Mouse (Mus musculus): ENCODE data around the gene Mfng. TPM values are rescaled to one million over a fixed set of nuclear protein-coding genes. Genes with fewer than 3 reads are reported as not detected.

The Mfng gene
- polyA plus RNA-seq, 1 experiment from 2014 or later = 7.3 TPM

DNA sequence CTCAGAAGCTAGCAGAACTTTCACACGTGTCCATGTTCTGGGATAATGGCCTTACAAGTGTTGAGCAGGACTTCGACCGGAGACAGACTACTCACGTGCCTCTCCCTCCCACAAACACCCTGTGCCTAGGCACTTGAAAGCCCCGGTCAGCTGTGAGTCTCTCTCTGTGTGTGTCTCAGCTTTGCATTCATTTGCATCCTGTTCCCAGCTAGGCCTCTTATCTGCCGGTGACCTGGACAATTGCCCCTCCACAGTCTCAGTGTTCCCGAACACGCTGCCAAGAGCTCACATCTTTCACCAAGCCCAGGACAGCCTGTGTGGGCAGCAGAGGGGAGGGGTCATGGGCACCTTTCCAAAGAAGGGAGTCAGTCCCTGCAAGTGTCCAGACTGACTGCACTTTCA lies 30.2 kb upstream of the Mfng start:
- H3K4me1 ChIP-seq (replicated peaks) = peaks cover 35% of the 10 kb centered on the region
- peak overlapping the region; percentile 58 for H3K27ac ChIP-seq (ENCODE audit: poor library complexity, severe bottlenecking)
- peak overlapping the region; percentile 81 for H3K4me2 ChIP-seq
- ATAC-seq (ENCODE audit: insufficient number of reproducible peaks, low FRiP score) = peak; percentile 34; the same call in 1 of the 2 replicates
- no peaks in the 10 kb centered on the region for H3K9me3 ChIP-seq (replicated peaks)
- H3K27me3 ChIP-seq (replicated peaks) = peaks cover 38% of the 10 kb centered on the region
- peak overlapping the region; percentile 55; the same call in 1 of the 2 replicates for H3K4me3 ChIP-seq
- no peak overlapping the region for H3K9ac ChIP-seq
- H3K36me3 ChIP-seq = no peaks in the 10 kb centered on the region
- 2% methylated on average over 8 of the region's 8 CpGs for WGBS

DNA sequence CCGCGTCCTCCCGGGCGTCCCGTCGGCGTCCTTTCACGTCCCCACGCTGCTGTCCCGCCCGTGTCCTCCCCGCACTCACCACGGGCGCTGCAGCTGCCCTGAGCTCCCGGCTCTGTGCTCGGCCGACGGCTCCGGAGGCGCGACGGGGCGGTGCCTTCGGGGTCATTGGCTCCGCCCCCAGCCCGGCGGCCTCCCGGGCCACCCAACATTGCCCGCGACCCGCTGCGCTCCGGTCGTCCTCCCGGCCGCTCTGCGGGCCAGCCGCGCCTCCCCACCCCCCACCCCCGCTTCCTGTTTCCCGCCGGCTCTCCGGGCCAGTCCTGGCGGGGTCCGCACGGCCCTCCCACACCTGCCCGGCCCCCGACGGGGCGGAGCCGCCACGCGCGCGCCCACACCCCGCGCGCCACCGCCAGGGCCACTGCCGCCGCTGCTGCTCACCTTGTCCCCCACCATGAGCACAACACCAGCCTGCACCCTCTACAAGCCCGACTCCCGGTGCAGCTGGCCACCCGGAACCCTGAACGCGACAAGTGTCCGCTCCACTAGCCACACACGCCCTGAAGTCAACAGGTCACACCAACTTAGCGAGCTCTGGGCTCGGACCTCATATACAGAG lies 29.6 kb upstream of the Mfng start, which contains the start of gene Card10:
Gene Card10 (minus strand): TSS at position 267 of the 616 bp plus-strand sequence.
- H3K27me3 ChIP-seq (replicated peaks) = peaks cover 38% of the 10 kb centered on the region
- peak; percentile 61 for ATAC-seq (ENCODE audit: insufficient number of reproducible peaks, low FRiP score)
- H3K9me3 ChIP-seq (replicated peaks) = no peaks in the 10 kb centered on the region
- H3K27ac ChIP-seq (ENCODE audit: poor library complexity, severe bottlenecking) = peak within 1 kb of the TSS; percentile 58
- peak within 1 kb of the TSS; percentile 81 for H3K4me2 ChIP-seq
- peaks cover 35% of the 10 kb centered on the region for H3K4me1 ChIP-seq (replicated peaks)
- peak within 1 kb of the TSS; percentile 55 for H3K4me3 ChIP-seq
- WGBS = under 1% methylated on average over 59 of the region's 70 CpGs
- no peaks in the 10 kb centered on the region for H3K36me3 ChIP-seq
- H3K9ac ChIP-seq = peak within 1 kb of the TSS; percentile 67

- Histone ChIP-seq H3K4me3 (peak overlapping the region; percentile 55), H3K4me2 (peak overlapping the region; percentile 81), H3K9ac (peak overlapping the region; percentile 67), H3K36me3 (no peaks in the 10 kb centered on the region), H3K27ac (ENCODE audit: poor library complexity, severe bottlenecking) (peak overlapping the region; percentile 58), H3K27me3 (replicated peaks) (peaks cover 39% of the 10 kb centered on the region), H3K9me3 (replicated peaks) (no peaks in the 10 kb centered on the region), H3K4me1 (replicated peaks) (peaks cover 35% of the 10 kb centered on the region)
- peak; percentile 17 for ATAC-seq (ENCODE audit: insufficient number of reproducible peaks, low FRiP score)
- WGBS = 5% methylated on average over 63 of the region's 67 CpGs
Observed at GRCm38 (mm10) chr15:78801971-78802741, 28.9 kb upstream of the Mfng start.

- no peak for ATAC-seq (ENCODE audit: insufficient number of reproducible peaks, low FRiP score)
- Histone ChIP-seq H3K4me2 (peak overlapping the region; percentile 81), H3K9ac (peak overlapping the region; percentile 67), H3K4me3 (peak overlapping the region; percentile 55), H3K9me3 (replicated peaks) (no peaks in the 10 kb centered on the region), H3K4me1 (replicated peaks) (peaks cover 33% of the 10 kb centered on the region), H3K27ac (ENCODE audit: poor library complexity, severe bottlenecking) (no peak overlapping the region), H3K27me3 (replicated peaks) (peaks cover 41% of the 10 kb centered on the region), H3K36me3 (no peaks in the 10 kb centered on the region)
- WGBS = 77% methylated on average over 9 of the region's 9 CpGs
Observed at GRCm38 (mm10) chr15:78801571-78801970, 28.3 kb upstream of the Mfng start.

DNA sequence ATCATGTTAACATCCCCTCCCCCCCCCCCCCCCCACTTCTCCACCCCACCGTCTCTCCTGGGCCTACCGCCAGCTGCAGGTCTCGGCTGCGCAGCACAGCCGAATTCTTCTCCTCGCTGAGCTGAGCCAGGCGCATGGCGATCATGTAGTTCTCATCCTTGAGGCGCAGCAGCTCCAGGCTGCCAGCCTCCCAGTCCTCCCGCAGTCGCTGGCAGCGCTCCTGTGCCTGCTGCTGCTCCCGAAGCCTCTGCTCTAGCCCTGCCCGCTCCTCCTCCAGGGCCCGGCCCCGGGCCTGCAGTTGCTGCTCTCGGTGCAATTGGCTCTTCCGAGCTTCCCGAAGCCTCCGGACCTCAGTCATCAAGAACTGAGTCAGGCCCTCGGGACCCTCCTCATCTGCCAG lies 25.8 kb upstream of the Mfng start:
- Histone ChIP-seq H3K4me2 (no peak overlapping the region), H3K36me3 (no peaks in the 10 kb centered on the region), H3K9me3 (replicated peaks) (no peaks in the 10 kb centered on the region), H3K27ac (ENCODE audit: poor library complexity, severe bottlenecking) (no peak overlapping the region), H3K4me3 (no peak overlapping the region), H3K27me3 (replicated peaks) (peaks cover 30% of the 10 kb centered on the region), H3K4me1 (replicated peaks) (peaks cover 38% of the 10 kb centered on the region), H3K9ac (no peak overlapping the region)
- ATAC-seq (ENCODE audit: insufficient number of reproducible peaks, low FRiP score) = no peak
- 63% methylated on average over 21 of the region's 21 CpGs for WGBS

GRCm38 (mm10) chr15:78797060-78797329 lies 23.7 kb upstream of the Mfng start:
- no peak overlapping the region for H3K27ac ChIP-seq (ENCODE audit: poor library complexity, severe bottlenecking)
- 86% methylated on average over 8 of the region's 8 CpGs for WGBS
- no peaks in the 10 kb centered on the region for H3K9me3 ChIP-seq (replicated peaks)
- H3K27me3 ChIP-seq (replicated peaks) = peaks cover 33% of the 10 kb centered on the region
- H3K4me2 ChIP-seq = no peak overlapping the region
- peaks cover 3% of the 10 kb centered on the region; the same call in 1 of the 2 replicates for H3K36me3 ChIP-seq
- H3K4me1 ChIP-seq (replicated peaks) = peaks cover 26% of the 10 kb centered on the region
- ATAC-seq (ENCODE audit: insufficient number of reproducible peaks, low FRiP score) = no peak
- no peak overlapping the region for H3K9ac ChIP-seq
- H3K4me3 ChIP-seq = no peak overlapping the region

GRCm38 (mm10) chr15:78796196-78797059 lies 23.2 kb upstream of the Mfng start:
- Histone ChIP-seq H3K4me2 (no peak overlapping the region), H3K4me3 (no peak overlapping the region), H3K27ac (ENCODE audit: poor library complexity, severe bottlenecking) (no peak overlapping the region), H3K27me3 (replicated peaks) (peaks cover 27% of the 10 kb centered on the region), H3K4me1 (replicated peaks) (peaks cover 20% of the 10 kb centered on the region), H3K9ac (0 out of 2 replicates have a peak overlapping the region, but pooled peaks have one; percentile 44), H3K36me3 (peaks cover 5% of the 10 kb centered on the region; the same call in 1 of the 2 replicates), H3K9me3 (replicated peaks) (no peaks in the 10 kb centered on the region)
- ATAC-seq (ENCODE audit: insufficient number of reproducible peaks, low FRiP score) = peak; percentile 13; the same call in 1 of the 2 replicates
- 43% methylated on average over 25 of the region's 25 CpGs for WGBS

- Histone ChIP-seq H3K9me3 (replicated peaks) (no peaks in the 10 kb centered on the region), H3K4me1 (replicated peaks) (peaks cover 43% of the 10 kb centered on the region), H3K36me3 (peaks cover 5% of the 10 kb centered on the region; the same call in 1 of the 2 replicates), H3K4me2 (no peak overlapping the region), H3K9ac (no peak overlapping the region; the same call in 1 of the 2 replicates), H3K27ac (ENCODE audit: poor library complexity, severe bottlenecking) (peak overlapping the region; percentile 18; the same call in 1 of the 2 replicates), H3K27me3 (replicated peaks) (0 out of 2 replicates have a peak, but pooled peaks cover 6% of the 10 kb centered on the region), H3K4me3 (no peak overlapping the region)
- 84% methylated on average over 12 of the region's 12 CpGs for WGBS
- no peak for ATAC-seq (ENCODE audit: insufficient number of reproducible peaks, low FRiP score)
Observed at GRCm38 (mm10) chr15:78790990-78791389, 17.7 kb upstream of the Mfng start.

GRCm38 (mm10) chr15:78790451-78790850 lies 17.2 kb upstream of the Mfng start:
- Histone ChIP-seq H3K4me1 (replicated peaks) (peaks cover 42% of the 10 kb centered on the region), H3K4me2 (no peak overlapping the region), H3K4me3 (no peak overlapping the region), H3K9me3 (replicated peaks) (no peaks in the 10 kb centered on the region), H3K27ac (ENCODE audit: poor library complexity, severe bottlenecking) (peak overlapping the region; percentile 18; the same call in 1 of the 2 replicates), H3K27me3 (replicated peaks) (0 out of 2 replicates have a peak, but pooled peaks cover 5% of the 10 kb centered on the region), H3K9ac (no peak overlapping the region; the same call in 1 of the 2 replicates), H3K36me3 (peaks cover 5% of the 10 kb centered on the region; the same call in 1 of the 2 replicates)
- WGBS = 38% methylated on average over 4 of the region's 4 CpGs
- ATAC-seq (ENCODE audit: insufficient number of reproducible peaks, low FRiP score) = 0 out of 2 replicates have a peak, but pooled peaks have one; percentile 13

DNA sequence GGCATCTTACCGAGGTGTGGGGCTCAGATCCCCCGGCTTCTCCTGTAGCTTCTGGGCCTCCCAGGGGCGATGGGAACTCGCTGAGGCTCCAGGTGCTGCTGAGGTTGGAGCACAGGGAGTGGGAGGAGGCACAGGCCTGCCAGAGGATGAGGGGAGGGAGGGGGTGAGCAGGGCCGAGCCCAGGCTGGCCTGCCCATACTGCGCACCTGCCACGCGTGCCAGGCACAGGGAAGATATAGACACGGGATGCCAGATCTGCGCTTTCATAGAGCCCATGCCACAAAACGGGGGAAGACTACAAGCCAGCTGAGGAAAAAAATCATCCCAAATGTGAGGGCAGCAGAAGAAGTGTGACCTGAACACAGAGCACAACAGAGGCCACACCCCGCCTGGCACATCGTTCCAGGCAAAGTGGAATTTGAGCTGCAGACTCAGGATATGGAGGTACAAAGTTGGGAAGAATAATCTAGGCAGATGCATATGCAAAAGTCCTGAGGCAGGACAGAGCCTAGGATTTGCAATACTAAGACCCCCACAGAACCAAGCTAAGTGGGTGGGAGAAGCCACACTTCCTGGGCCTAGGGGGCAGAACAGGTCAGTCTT lies 16.5 kb upstream of the Mfng start:
- Histone ChIP-seq H3K4me2 (no peak overlapping the region), H3K9me3 (replicated peaks) (no peaks in the 10 kb centered on the region), H3K27ac (ENCODE audit: poor library complexity, severe bottlenecking) (0 out of 2 replicates have a peak overlapping the region, but pooled peaks have one; percentile 18), H3K36me3 (peaks cover 5% of the 10 kb centered on the region; the same call in 1 of the 2 replicates), H3K9ac (no peak overlapping the region), H3K27me3 (replicated peaks) (0 out of 2 replicates have a peak, but pooled peaks cover 3% of the 10 kb centered on the region), H3K4me3 (no peak overlapping the region), H3K4me1 (replicated peaks) (peaks cover 39% of the 10 kb centered on the region)
- no peak for ATAC-seq (ENCODE audit: insufficient number of reproducible peaks, low FRiP score)
- WGBS = 83% methylated on average over 13 of the region's 13 CpGs

Measured in heart, embryonic 12.5 days (tissue).